Mouse (Mus musculus): ENCODE results near the gene Pde1b. TPM values are rescaled to one million over a fixed set of nuclear protein-coding genes. Genes with fewer than 3 reads are reported as not detected.

Gene Pde1b
- polyA plus RNA-seq (2017; shearing (Covaris generic)), result 3.0 TPM

GRCm38 (mm10) chr15:103502435-103503250 is at the start of gene Pde1b:
Gene Pde1b (plus strand): TSS chr15:103503034.

GRCm38 (mm10) chr15:103453551-103454218 is 49.1 kb upstream of the Pde1b start, which contains the start of gene Nckap1l:
Gene Nckap1l (plus strand): TSS chr15:103453794.

GRCm38 (mm10) chr15:103537822-103538213 is 35.0 kb downstream of the Pde1b start, which contains the start of gene Ppp1r1a:
Gene Ppp1r1a (minus strand): TSS chr15:103538003.

DNA sequence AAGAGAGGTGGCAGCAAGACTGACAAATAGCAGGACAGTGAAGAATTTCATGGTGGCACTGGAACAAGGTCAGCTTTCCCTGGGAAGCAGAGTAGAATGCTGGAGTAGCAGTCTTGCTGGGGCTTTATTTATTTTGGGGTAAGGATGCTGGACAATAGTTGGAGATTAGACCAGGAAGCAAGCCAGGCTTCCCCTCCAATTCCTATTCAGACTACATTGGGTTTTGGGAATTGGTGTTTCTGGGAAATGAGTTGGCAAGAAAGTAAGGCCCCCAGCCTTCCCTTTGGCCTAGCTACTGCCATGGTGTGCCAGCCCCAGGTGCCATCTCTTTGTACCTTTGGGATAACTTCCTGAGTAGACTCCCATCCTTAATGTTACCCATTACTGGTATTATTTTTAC is 62.1 kb downstream of the Pde1b start, which contains the start of gene Glycam1:
Gene Glycam1 (minus strand): TSS at position 101 of the 400 bp plus-strand sequence.

Other genes starting within 250 kb of the Pde1b start
- 0.85 TPM for gene Nfe2, start 244.6 kb upstream of the Pde1b start, polyA plus RNA-seq (2017; shearing (Covaris generic))
- 190 TPM for gene Copz1, start 230.3 kb upstream of the Pde1b start, polyA plus RNA-seq (2017; shearing (Covaris generic))
- not detected for gene Gpr84, start 192.4 kb upstream of the Pde1b start, polyA plus RNA-seq (2017; shearing (Covaris generic))
- gene Zfp385a, start 162.9 kb upstream of the Pde1b start, polyA plus RNA-seq (2017; shearing (Covaris generic)), result 0.26 TPM
- 6.7 TPM for gene Itga5, start 136.3 kb upstream of the Pde1b start, polyA plus RNA-seq (2017; shearing (Covaris generic))
- gene Gtsf1, start 72.6 kb upstream of the Pde1b start, polyA plus RNA-seq (2017; shearing (Covaris generic)), result not detected
- gene Gtsf2, start 54.6 kb upstream of the Pde1b start, polyA plus RNA-seq (2017; shearing (Covaris generic)), result not detected
- gene Nckap1l, start 49.2 kb upstream of the Pde1b start, polyA plus RNA-seq (2017; shearing (Covaris generic)), result 183 TPM
- not detected for gene Ppp1r1a, start 35.0 kb downstream of the Pde1b start, polyA plus RNA-seq (2017; shearing (Covaris generic))
- gene Glycam1, start 62.0 kb downstream of the Pde1b start, polyA plus RNA-seq (2017; shearing (Covaris generic)), result not detected